Mouse (Mus musculus): ENCODE results near the gene Taf8.

Gene Taf8

GRCm38 (mm10) chr17:47462728-47463388 lies 39.2 kb downstream of the Taf8 start:
- in situ Hi-C loops (cut with MboI, MseI) = no loop called here

DNA sequence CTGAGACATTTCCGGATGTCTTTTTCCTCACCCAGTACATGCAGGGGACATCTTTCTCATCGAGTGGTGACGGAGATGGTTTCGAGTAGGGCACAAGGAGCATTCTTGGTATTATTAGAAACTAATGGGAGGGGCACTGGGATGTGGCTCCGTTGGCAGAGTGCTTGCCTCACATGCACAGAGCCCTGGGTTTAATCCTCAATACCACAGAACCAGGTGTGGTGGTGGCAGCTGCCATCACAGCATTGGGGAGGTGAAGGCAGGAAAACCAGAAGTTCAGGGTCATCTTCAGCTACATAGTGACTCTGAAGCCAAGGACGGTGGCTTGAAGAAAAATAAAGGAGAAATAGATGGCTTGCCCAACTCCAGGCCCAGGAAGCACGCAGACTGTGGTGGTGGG lies 39.9 kb downstream of the Taf8 start:
- in situ Hi-C loops (cut with MboI, MseI) = no loop called here

- in situ Hi-C loops (cut with MboI, MseI) = no loop called here
Measured at GRCm38 (mm10) chr17:47461688-47462087, 40.4 kb downstream of the Taf8 start.

- in situ Hi-C loops (cut with MboI, MseI) = no loop called here
Measured at GRCm38 (mm10) chr17:47459341-47459919, 42.7 kb downstream of the Taf8 start.

GRCm38 (mm10) chr17:47458936-47459335 lies 43.2 kb downstream of the Taf8 start:
- in situ Hi-C loops (cut with MboI, MseI) = no loop called here

GRCm38 (mm10) chr17:47458310-47458709 lies 43.8 kb downstream of the Taf8 start:
- in situ Hi-C loops (cut with MboI, MseI) = no loop called here

DNA sequence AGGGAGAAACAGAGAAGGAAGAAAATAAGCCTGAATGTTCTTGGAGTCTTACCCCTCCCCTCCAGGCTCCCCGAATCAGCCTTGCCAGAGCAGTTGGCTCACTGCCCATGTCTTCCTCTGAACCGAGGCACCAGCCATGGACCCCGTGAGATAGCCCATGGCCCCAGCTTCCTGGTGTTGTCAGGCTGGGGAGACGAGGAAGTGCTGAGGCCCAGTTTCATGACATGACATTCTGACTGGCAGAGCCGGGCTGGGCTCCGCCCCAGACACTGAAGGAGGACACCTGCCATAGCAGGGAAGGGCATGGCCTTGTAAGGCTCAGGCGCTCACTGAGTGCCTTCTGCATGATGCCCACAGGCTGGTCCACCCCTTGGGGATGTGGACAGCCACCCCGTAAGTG lies 47.4 kb downstream of the Taf8 start:
- in situ Hi-C loops (cut with MboI, MseI) = no loop called here

- in situ Hi-C loops (cut with MboI, MseI) = no loop called here
Measured at GRCm38 (mm10) chr17:47452886-47453285, 49.2 kb downstream of the Taf8 start.

DNA sequence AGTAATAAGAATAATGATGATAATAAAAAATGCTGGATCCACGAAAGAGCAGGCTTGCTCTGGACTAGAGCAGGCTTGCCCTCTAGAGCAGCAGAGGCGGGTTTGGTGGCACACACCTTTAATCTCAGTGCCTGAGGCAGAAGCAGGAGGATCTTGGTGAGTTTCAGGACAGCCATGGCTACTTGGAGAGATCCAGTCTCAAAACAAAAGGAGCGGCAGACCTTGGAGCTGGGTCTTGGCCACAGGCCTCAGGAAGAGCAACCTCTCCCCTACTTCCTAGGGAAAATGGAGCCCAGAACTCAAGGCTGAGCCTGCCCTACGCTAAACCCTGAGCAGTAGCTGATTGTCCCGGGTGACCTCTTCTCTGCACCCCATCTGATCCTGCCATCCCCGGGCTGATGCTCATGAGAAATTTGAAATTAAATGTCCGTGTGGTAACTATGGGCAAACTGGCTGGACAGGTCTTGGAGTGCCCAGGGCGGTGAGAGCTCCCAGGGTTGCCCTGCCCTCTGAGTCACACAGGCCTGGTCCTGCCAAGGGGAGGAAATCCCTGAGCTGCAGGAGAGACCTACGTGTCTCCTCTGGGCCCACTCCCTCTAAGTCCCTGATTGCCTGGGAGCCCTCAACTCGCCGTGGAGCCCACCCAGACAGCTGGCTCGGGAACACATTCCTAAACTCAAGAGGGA lies 51.1 kb downstream of the Taf8 start:
- in situ Hi-C loops (cut with MboI, MseI) = no loop called here

- in situ Hi-C loops (cut with MboI, MseI) = no loop called here
Measured at GRCm38 (mm10) chr17:47450239-47450638, 51.9 kb downstream of the Taf8 start.

DNA sequence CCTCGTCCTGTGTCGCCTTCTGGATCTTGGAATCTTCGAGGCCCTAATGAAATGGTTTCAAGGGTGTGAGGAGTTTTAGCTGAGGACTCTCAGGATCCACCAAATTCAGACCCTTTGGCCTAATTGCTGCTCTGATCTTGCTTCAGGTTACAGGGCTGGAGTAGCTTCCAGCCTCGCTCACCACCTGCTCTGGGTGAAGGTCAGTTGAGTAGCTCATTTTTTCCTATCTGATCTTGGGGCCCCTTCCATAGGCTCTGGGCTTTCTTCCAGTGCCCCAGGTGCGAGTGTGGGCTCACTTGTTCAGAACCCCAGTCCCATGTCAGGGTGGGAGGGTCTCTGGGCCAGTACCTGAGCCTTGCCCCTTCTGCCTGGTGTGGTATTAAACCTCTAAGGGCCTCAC lies 52.7 kb downstream of the Taf8 start:
- in situ Hi-C loops (cut with MboI, MseI) = no loop called here

DNA sequence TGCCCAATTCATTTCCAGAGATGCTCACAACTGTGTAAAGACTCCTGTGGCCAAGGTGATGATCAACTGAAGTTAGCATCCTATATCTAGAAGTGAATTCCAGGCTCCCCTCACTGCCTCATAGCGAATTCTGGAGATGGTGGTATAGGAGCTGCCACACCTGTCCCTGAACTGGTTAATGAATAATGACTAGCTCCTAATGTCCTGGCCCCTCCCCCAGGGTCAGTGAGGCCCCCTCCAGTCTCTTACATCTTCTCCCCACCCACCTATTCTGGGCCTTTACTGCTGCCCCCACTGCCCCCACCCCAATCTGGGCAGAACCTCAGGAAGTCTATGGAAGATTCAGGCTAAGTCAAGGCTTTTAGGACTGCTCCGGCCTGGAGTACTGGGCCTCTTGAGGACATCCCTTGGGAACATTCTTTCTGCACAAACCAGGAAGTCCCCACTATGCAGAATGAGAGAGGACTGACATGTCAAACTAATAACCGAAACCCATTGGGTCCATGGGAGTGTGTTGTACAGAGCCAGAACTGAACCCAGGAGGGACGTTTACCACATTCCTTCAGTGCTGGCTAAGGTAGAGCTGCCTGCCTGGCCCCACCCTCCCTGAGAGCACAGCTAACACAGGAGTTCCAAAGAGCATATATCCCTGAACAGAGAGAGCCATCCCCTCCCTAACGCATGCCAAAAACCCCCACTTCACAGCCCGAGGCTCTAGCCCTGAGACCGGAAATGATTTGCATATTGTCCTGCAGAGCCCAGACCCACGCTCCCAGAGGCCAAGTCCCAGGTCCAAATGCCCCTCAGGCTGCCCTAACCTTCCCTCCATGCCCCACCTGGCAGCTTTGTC lies 53.3 kb downstream of the Taf8 start:
- in situ Hi-C loops (cut with MboI, MseI) = no loop called here

GRCm38 (mm10) chr17:47446561-47446960 lies 55.5 kb downstream of the Taf8 start:
- in situ Hi-C loops (cut with MboI, MseI) = no loop called here

DNA sequence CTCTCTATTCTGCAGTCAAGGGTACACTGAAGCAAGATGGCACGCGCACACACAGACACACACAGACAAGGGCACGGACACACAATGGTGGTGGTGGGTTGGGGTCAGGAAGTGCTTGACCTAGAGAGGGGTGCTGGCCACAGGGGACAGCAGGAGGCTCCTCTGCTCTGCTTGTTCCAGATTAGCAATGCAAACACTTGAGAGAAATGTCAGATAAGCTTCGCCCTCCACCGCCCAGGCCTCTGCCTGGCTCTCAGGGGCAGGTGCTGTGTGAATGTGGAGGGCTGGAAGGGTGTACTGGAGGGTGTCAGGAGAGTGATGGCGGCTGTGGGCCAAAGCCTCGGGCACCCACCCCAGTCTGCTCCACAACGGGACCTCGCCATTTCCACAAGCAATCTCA lies 56.1 kb downstream of the Taf8 start:
- in situ Hi-C loops (cut with MboI, MseI) = no loop called here

DNA sequence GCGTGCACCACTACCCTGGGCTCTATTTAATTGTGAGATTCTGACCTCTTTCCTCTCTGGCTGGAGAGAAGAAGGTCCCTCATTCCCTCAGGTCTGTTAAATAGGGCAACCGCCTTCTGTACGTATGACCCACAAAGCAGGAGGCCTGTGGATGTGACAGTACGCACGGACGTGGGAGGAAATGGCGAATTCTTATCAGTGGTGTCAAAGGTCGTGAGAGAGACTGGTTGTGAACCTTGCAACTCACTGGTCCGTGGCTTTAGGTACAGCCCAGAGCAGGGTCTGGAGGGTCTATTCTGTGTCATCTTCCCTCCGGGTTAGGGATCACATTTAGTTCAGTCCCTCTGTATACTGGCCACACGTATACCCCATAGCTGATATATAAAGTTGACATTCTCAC lies 56.6 kb downstream of the Taf8 start:
- in situ Hi-C loops (cut with MboI, MseI) = no loop called here

DNA sequence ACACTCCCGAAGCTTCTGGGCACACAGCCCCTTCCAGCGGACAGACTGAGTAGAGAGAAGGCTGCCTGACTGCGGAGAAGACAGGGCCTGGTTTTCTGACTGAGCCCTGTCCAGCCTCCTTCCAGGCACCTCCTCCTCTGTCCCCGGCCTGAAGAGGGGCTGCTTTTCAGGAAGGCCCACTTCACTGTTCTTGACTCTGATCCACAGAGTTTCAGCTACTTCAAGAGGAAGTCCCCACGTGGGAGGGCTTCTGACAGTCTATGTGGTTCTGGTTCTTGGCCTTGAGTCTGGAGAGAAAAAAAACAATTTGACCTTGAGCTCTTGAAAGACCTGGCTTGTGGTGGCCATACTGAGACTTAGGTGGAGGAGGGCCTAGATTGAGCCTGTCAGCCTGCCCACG lies 58.0 kb downstream of the Taf8 start:
- in situ Hi-C loops (cut with MboI, MseI) = no loop called here

DNA sequence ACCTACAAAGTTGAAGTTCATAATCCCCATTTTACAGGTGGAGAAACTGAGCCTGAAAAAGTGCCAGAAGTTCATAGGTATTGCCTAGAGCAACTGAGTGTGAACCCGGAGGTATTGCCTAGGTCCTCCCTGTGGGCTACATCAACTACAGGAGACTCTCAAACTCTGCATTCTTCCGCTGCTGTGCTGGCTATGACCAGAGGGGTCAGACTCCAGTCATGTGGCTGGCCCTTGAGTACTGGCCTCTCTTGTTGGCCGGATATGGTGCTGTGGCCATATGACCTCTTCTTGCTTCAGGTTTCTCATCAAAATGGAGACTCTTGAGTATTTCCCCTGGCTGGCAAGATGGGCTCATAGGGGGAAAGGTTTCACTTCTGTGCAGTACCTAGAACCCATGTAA lies 59.8 kb downstream of the Taf8 start:
- in situ Hi-C loops (cut with MboI, MseI) = no loop called here

DNA sequence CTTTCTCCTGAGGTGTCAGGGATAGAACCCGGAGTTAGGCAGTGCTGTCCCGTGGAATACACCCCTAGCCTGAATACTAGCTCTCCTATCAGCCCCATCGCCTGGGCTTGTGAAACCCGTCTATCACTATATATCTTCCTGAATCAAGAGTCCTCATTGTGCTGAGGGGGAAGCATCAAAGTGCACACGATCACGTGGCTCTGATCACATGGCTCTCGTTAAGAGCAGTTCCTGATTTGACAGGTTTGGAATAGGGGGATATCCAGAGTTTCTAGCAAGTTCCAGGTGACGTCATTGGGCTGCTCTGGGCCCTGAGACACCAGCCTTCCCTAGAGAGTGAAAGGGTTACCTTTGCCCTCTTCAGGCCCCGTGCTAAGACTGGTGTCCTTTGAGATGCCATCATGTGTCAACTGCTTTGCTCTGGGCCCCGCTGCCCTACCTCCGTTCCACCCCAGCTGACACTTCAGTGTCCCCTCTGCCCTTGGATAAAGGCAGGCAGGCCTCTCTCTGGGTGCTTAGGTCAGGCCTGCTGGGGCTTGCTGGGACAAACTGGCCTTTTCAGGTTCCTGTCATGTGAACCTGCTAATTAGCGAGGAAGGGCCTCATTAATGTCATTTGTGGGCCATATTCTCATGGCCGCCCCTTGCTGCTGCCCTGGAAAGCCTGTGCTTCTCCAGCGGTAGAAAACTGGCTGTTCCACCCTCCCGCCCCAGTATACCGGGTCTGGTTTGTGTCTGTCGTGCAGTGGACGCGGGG lies 60.6 kb downstream of the Taf8 start:
- in situ Hi-C loops (cut with MboI, MseI) = no loop called here

- in situ Hi-C loops (cut with MboI, MseI) = no loop called here
Measured at GRCm38 (mm10) chr17:47440359-47440890, 61.7 kb downstream of the Taf8 start.

- in situ Hi-C loops (cut with MboI, MseI) = no loop called here
Measured at GRCm38 (mm10) chr17:47439396-47440028, 62.6 kb downstream of the Taf8 start.

GRCm38 (mm10) chr17:47438611-47439010 lies 63.5 kb downstream of the Taf8 start:
- in situ Hi-C loops (cut with MboI, MseI) = no loop called here

All from T-helper 1 cell (primary cell).